Mouse (Mus musculus): ENCODE results near the gene Cd300lg. TPM values are rescaled to one million over a fixed set of nuclear protein-coding genes. Genes with fewer than 3 reads are reported as not detected.

Cd300lg gene
- total RNA-seq (2012; rRNA removed) (not detected in 2 replicates), total RNA-seq (2014; rRNA removed) (not detected in 2 replicates), polyA plus RNA-seq (2012; ENCODE audit: insufficient read length, low read depth) (not detected in 2 replicates)

DNA sequence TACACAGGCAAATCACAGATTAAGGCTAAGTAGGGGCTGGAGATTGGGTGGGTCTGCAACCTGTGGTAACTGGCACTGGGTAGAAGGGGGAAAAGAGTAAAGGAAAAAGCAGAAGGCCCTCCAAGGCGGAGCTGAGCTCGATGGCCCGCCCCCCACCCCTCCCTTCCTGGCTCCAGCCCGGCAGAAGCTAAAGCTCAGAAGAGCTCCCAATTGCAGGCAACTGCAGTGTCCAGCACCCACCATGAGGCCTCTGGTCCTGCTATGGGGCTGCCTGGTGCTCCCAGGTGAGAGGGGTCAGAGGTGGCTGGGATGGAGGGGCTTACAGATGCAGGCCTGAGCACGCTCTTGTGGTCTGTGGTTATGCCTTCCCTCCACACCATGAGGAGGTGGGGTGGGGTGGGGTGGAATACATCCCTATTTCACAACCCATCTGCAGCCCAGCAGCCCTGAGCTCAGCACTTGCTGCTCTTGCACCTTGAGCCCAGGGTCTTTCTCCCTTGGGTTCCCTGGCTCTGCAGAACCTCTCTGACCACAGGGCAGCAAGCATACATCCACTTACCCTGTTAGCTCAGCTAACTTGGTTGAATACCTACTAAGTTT is at the start of gene Cd300lg:
Gene Cd300lg (plus strand): TSS at position 160 of the 600 bp plus-strand sequence.
- no peak for DNase-seq (ENCODE audit: extremely low read depth)
- Histone ChIP-seq H3K4me2 (ENCODE audit: insufficient read depth, low read depth, poor library complexity, severe bottlenecking) (no peak within 1 kb of the TSS), H3K4me1 (ENCODE audit: control insufficient read depth in 1 of 2, insufficient read depth in 2 of 2) (peaks cover 0 to 2% of the 10 kb centered on the region in 2 experiments; a peak in 1 of 4 replicates), H3K9ac (ENCODE audit: insufficient read depth, low read depth) (no peak within 1 kb of the TSS), H3K9me3 (replicated peaks; ENCODE audit: low read length) (peaks cover 2% of the 10 kb centered on the region), H3K27me3 (replicated peaks) (peaks cover 72% of the 10 kb centered on the region), H3K27ac (ENCODE audit: insufficient read depth, low read depth) (no peak within 1 kb of the TSS), H3K36me3 (replicated peaks in 1 of 2; ENCODE audit: control insufficient read depth in 1 of 2, insufficient read depth in 1 of 2, low read length in 1 of 2) (no peaks in the 10 kb centered on the region), H3K4me3 (replicated peaks in 1 of 3; ENCODE audit: low read depth in 2 of 3, low read length in 2 of 3, poor library complexity in 1 of 3) (no peak within 1 kb of the TSS), H3K79me2 (replicated peaks; ENCODE audit: control insufficient read depth, extremely low read depth, insufficient read depth, poor library complexity, severe bottlenecking) (no peaks in the 10 kb centered on the region)
- in situ Hi-C loops (cut with MboI; ENCODE audit: low pct_ligation_motif_present, low pct_unique_long_range_greater_than_20kb, low sequenced_read_pairs) (no loop called here), dilution Hi-C loops (cut with MboI; ENCODE audit: extremely low pct_ligation_motif_present, extremely low pct_unique_long_range_greater_than_20kb, low sequenced_read_pairs) (no loop called here)
- no peak for TF ChIP-seq JUN (IDR thresholded peaks at IDR 0.05; ENCODE audit: insufficient read depth, low read depth, low read length)
- no peak for TF ChIP-seq NELFE (IDR thresholded peaks at IDR 0.05; ENCODE audit: low read depth, low read length)
- no peak for TF ChIP-seq IRF4 (IDR thresholded peaks at IDR 0.05; ENCODE audit: low read depth, low read length)
- TF ChIP-seq MAFK (IDR thresholded peaks at IDR 0.05; ENCODE audit: insufficient replicate concordance, low read length): no peak
- TF ChIP-seq MXI1 (IDR thresholded peaks at IDR 0.05; ENCODE audit: low read depth, low read length): no peak
- TF ChIP-seq TCF12 (IDR thresholded peaks at IDR 0.05; ENCODE audit: low read depth, low read length): no peak
- no peak for TF ChIP-seq GABPA (IDR thresholded peaks at IDR 0.05; ENCODE audit: insufficient replicate concordance, low read depth, low read length)
- no peak for TF ChIP-seq JUND (conservative IDR thresholded peaks at IDR 0.05; ENCODE audit: low read depth, low read length)
- TF ChIP-seq POLR2A (IDR thresholded peaks at IDR 0.05; ENCODE audit: low read depth, low read length): no peak
- TF ChIP-seq UBTF (IDR thresholded peaks at IDR 0.05; ENCODE audit: low read depth, low read length): no peak
- no peak for TF ChIP-seq BHLHE40 (IDR thresholded peaks at IDR 0.05; ENCODE audit: low read depth, low read length)
- no peak for TF ChIP-seq MAZ (IDR thresholded peaks at IDR 0.05; ENCODE audit: low read depth, low read length)
- TF ChIP-seq ELF1 (IDR thresholded peaks at IDR 0.05; ENCODE audit: low read depth, low read length): no peak
- no peak for TF ChIP-seq MYC (IDR thresholded peaks at IDR 0.05; ENCODE audit: low read depth, low read length)
- no peak for TF ChIP-seq ZKSCAN1 (IDR thresholded peaks at IDR 0.05; ENCODE audit: borderline replicate concordance, low read depth, low read length)
- no peak for TF ChIP-seq TBP (conservative IDR thresholded peaks at IDR 0.05; ENCODE audit: low read depth, low read length)
- TF ChIP-seq ZC3H11A (IDR thresholded peaks at IDR 0.05; ENCODE audit: low read depth, low read length): no peak
- TF ChIP-seq USF2 (conservative IDR thresholded peaks at IDR 0.05; ENCODE audit: low read depth, low read length): no peak
- no peak for TF ChIP-seq CHD1 (IDR thresholded peaks at IDR 0.05; ENCODE audit: low read depth, low read length)

DNA sequence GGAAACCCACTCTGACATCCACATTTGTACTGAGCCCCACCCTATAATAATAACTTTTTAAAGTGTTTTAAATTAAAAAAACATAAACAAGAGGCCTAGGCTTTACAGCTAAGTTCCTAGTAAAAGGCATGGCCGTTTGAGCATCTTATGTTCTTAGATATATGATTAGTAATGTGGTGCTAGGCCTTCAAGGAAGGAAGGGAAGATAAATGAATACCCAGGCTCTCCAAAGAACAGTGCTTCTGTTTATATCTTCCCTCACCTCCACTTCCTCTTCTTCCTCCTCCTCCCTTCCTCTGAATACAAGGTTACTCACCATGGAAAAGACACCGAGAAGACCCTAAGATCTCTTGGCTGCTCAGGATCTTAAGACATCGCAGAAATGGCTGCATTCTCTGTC is 49.5 kb upstream of the Cd300lg start:
- H3K4me2 ChIP-seq (ENCODE audit: insufficient read depth, low read depth, poor library complexity, severe bottlenecking): no peak overlapping the region
- no peak overlapping the region for H3K9ac ChIP-seq (ENCODE audit: insufficient read depth, low read depth)
- in situ Hi-C loops (cut with MboI; ENCODE audit: low pct_ligation_motif_present, low pct_unique_long_range_greater_than_20kb, low sequenced_read_pairs) (no loop called here), dilution Hi-C loops (cut with MboI; ENCODE audit: extremely low pct_ligation_motif_present, extremely low pct_unique_long_range_greater_than_20kb, low sequenced_read_pairs) (no loop called here)
- peaks cover 89% of the 10 kb centered on the region for H3K27me3 ChIP-seq (replicated peaks)
- H3K4me3 ChIP-seq (replicated peaks in 1 of 3; ENCODE audit: low read depth in 2 of 3, low read length in 2 of 3, poor library complexity in 1 of 3): no peak overlapping the region
- H3K79me2 ChIP-seq (replicated peaks; ENCODE audit: control insufficient read depth, extremely low read depth, insufficient read depth, poor library complexity, severe bottlenecking): no peaks in the 10 kb centered on the region
- H3K4me1 ChIP-seq (ENCODE audit: control insufficient read depth in 1 of 2, insufficient read depth in 2 of 2): no peaks in the 10 kb centered on the region
- DNase-seq (ENCODE audit: extremely low read depth): no peak
- TF ChIP-seq EP300 (IDR thresholded peaks at IDR 0.05; ENCODE audit: low read length): no peak
- TF ChIP-seq ELF1 (IDR thresholded peaks at IDR 0.05; ENCODE audit: low read depth, low read length): no peak
- no peak for TF ChIP-seq BHLHE40 (IDR thresholded peaks at IDR 0.05; ENCODE audit: low read depth, low read length)
- no peak for TF ChIP-seq ZMIZ1 (IDR thresholded peaks at IDR 0.05; ENCODE audit: low read depth, low read length)
- TF ChIP-seq TBP (conservative IDR thresholded peaks at IDR 0.05; ENCODE audit: low read depth, low read length): no peak
- TF ChIP-seq NRF1 (IDR thresholded peaks at IDR 0.05; ENCODE audit: low read depth, low read length): no peak
- TF ChIP-seq TCF12 (IDR thresholded peaks at IDR 0.05; ENCODE audit: low read depth, low read length): no peak
- TF ChIP-seq ETS1 (conservative IDR thresholded peaks at IDR 0.05; ENCODE audit: low read depth, low read length): no peak
- no peak for TF ChIP-seq RAD21 (IDR thresholded peaks at IDR 0.05; ENCODE audit: low read depth, low read length)
- no peak for TF ChIP-seq MAX (IDR thresholded peaks at IDR 0.05; ENCODE audit: low read length)
- TF ChIP-seq KAT2A (IDR thresholded peaks at IDR 0.05; ENCODE audit: insufficient replicate concordance, low read length): no peak
- TF ChIP-seq MEF2A (IDR thresholded peaks at IDR 0.05; ENCODE audit: borderline replicate concordance, low read depth, low read length): no peak
- no peak for TF ChIP-seq PAX5 (IDR thresholded peaks at IDR 0.05; ENCODE audit: low read length)
- TF ChIP-seq ZKSCAN1 (IDR thresholded peaks at IDR 0.05; ENCODE audit: borderline replicate concordance, low read depth, low read length): no peak
- no peaks in the 10 kb centered on the region for H3K36me3 ChIP-seq (replicated peaks in 1 of 2; ENCODE audit: control insufficient read depth in 1 of 2, insufficient read depth in 1 of 2, low read length in 1 of 2)
- no peaks in the 10 kb centered on the region for H3K9me3 ChIP-seq (replicated peaks; ENCODE audit: low read length)
- no peak overlapping the region for H3K27ac ChIP-seq (ENCODE audit: insufficient read depth, low read depth)
